Mouse (Mus musculus) left cerebral cortex, postnatal 10 days (tissue): ENCODE measurements around the gene 4930564D02Rik. TPM values are rescaled to one million over a fixed set of nuclear protein-coding genes. Genes with fewer than 3 reads are reported as not detected.

Experiments used
- DNase-seq, 2 experiments: peaks; one replicate each; pipeline ENCODE4 v3.0.0; 2021 to 2022; ENCODE audit warnings: low spot score in 2 of 2, mixed read lengths in 1 of 2; ENCODE audit errors: extremely low spot score in 1 of 2
- intact Hi-C: fragments of 180-260 bp; cut with DNase I; formaldehyde crosslinking; loops from one replicate; pipeline ENCODE4 v1.15.1; 2025
- total RNA-seq, 2 experiments: library from RNA; stranded (reverse); gene quantifications; 2 replicates each; pipeline ENCODE4 v1.2.3; 2021

4930564D02Rik gene
- total RNA-seq, 2 experiments from 2014 or later = not detected

- peak; percentile 98 to 99 for DNase-seq
- intact Hi-C loops = loop anchor here (5.0 kb wide), 1 partner anchor 186 kb away; no protein-coding TSS in a partner anchor
These were observed 13.5 kb upstream of the 4930564D02Rik start, which contains the start of gene Cttnbp2nl for GRCm38 (mm10) chr3:105052937-105053697. TSS of gene Cttnbp2nl (minus strand) at chr3:105053146.

GRCm38 (mm10) chr3:105053698-105054001 is 13.0 kb upstream of the 4930564D02Rik start:
- DNase-seq = no peak
- intact Hi-C loops = loop anchor here (5.0 kb wide), 1 partner anchor 186 kb away; no protein-coding TSS in a partner anchor

GRCm38 (mm10) chr3:105054952-105055351 is 11.7 kb upstream of the 4930564D02Rik start:
- peak in 1 of 2 experiments; percentile 67 for DNase-seq
- intact Hi-C loops = loop anchor here (1.0 to 5.0 kb wide), 2 partner anchors 62 to 188 kb away; no protein-coding TSS in a partner anchor

GRCm38 (mm10) chr3:105055666-105056065 is 11.0 kb upstream of the 4930564D02Rik start:
- intact Hi-C loops = loop anchor here (1.0 kb wide), 1 partner anchor 62 kb away; no protein-coding TSS in a partner anchor
- no peak for DNase-seq

- peak; percentile 85 to 87 for DNase-seq
- intact Hi-C loops = no loop called here
These were observed 7.8 kb upstream of the 4930564D02Rik start for GRCm38 (mm10) chr3:105058627-105059513.

- no peak for DNase-seq
These were observed 6.7 kb upstream of the 4930564D02Rik start for GRCm38 (mm10) chr3:105059911-105060310.

GRCm38 (mm10) chr3:105060992-105061391 is 5.7 kb upstream of the 4930564D02Rik start:
- DNase-seq = no peak
- intact Hi-C loops = no loop called here

More at GRCm38 (mm10) chr3:105059911-105060310, 6.7 kb upstream of the 4930564D02Rik start:
- intact Hi-C loops = no loop called here

- intact Hi-C loops = no loop called here
These were observed 5.1 kb upstream of the 4930564D02Rik start for GRCm38 (mm10) chr3:105061496-105061895.

GRCm38 (mm10) chr3:105061991-105062390 is 4.7 kb upstream of the 4930564D02Rik start:
- no peak for DNase-seq
- intact Hi-C loops = no loop called here

More at GRCm38 (mm10) chr3:105061496-105061895, 5.1 kb upstream of the 4930564D02Rik start:
- no peak for DNase-seq

- intact Hi-C loops = no loop called here
- DNase-seq = no peak
These were observed 4.0 kb upstream of the 4930564D02Rik start for GRCm38 (mm10) chr3:105062676-105063075.

GRCm38 (mm10) chr3:105070553-105070952 is 3.9 kb downstream of the 4930564D02Rik start:
- DNase-seq = no peak
- intact Hi-C loops = no loop called here

GRCm38 (mm10) chr3:105071251-105071650 is 4.6 kb downstream of the 4930564D02Rik start:
- intact Hi-C loops = no loop called here
- DNase-seq = no peak

GRCm38 (mm10) chr3:105072536-105072935 is 5.9 kb downstream of the 4930564D02Rik start:
- intact Hi-C loops = no loop called here
- DNase-seq = no peak

GRCm38 (mm10) chr3:105075796-105076195 is 9.2 kb downstream of the 4930564D02Rik start:
- DNase-seq = no peak
- intact Hi-C loops = no loop called here

GRCm38 (mm10) chr3:105078231-105078826 is 11.7 kb downstream of the 4930564D02Rik start:
- intact Hi-C loops = no loop called here
- peak; percentile 78 to 89 for DNase-seq

GRCm38 (mm10) chr3:105087344-105087743 is 20.7 kb downstream of the 4930564D02Rik start:
- intact Hi-C loops = no loop called here
- DNase-seq = no peak

- DNase-seq = no peak
- intact Hi-C loops = no loop called here
These were observed 22.0 kb downstream of the 4930564D02Rik start for GRCm38 (mm10) chr3:105088638-105089037.

GRCm38 (mm10) chr3:105090147-105090546 is 23.5 kb downstream of the 4930564D02Rik start:
- intact Hi-C loops = loop anchor here (10.0 kb wide), 1 partner anchor 545 kb away; no protein-coding TSS in a partner anchor
- DNase-seq = no peak

GRCm38 (mm10) chr3:105090981-105091380 is 24.3 kb downstream of the 4930564D02Rik start:
- intact Hi-C loops = loop anchor here (10.0 kb wide), 1 partner anchor 544 kb away; no protein-coding TSS in a partner anchor
- peak in 1 of 2 experiments; percentile 66 for DNase-seq
